Mouse (Mus musculus) lung, adult 2 months (tissue): Measurements from ENCODE around the gene Lrp1. TPM values are rescaled to one million over a fixed set of nuclear protein-coding genes. Genes with fewer than 3 reads are reported as not detected.
A peak's percentile ranks its signal among the peaks of the same experiment; 100 is the strongest.

Source experiments
- DNase-seq: peaks from one replicate; pipeline ENCODE4 v3.0.0; 2022
- H3K4me1 ChIP-seq: fragments of 200-500 bp; 2 replicates; pipeline ENCODE4 v1.6.1; 2011; ENCODE audit warnings: low read length; ENCODE audit not compliant: control insufficient read depth, insufficient read depth
- H3K4me3 ChIP-seq: fragments of 200-500 bp; replicated peaks from 2 replicates; pipeline ENCODE3; 2011; ENCODE audit warnings: low read depth, mild to moderate bottlenecking, control low read depth, low read length; ENCODE audit errors: extremely low read depth
- CTCF ChIP-seq: fragments of 200-500 bp; IDR thresholded peaks from 2 replicates; pipeline ENCODE4 v1.5.1; 2011; ENCODE audit warnings: mild to moderate bottlenecking, low read length, control low read depth; ENCODE audit not compliant: insufficient read depth
- POLR2A ChIP-seq: fragments of 200-500 bp; IDR thresholded peaks from 2 replicates; pipeline ENCODE4 v1.6.1; 2011; ENCODE audit warnings: low read depth, mild to moderate bottlenecking, control low read depth, low read length, borderline replicate concordance; ENCODE audit errors: extremely low read depth
- WGBS: fragments of 180-500 bp; shearing (Covaris S2); methylation state at CpG from one replicate; pipeline ENCODE4 v1.1.7; 2018; 5-methylcytosine and 5-hydroxymethylcytosine counted together
- polyA plus RNA-seq: library from polyadenylated mRNA; depleted of rRNA; stranded (reverse); fragments of >200 nt; gene quantifications from 2 replicates; pipeline ENCODE4 v1.2.3, GENCODE M21; 2012

Gene Lrp1
- polyA plus RNA-seq, 1 experiment = 248 TPM

GRCm38 (mm10) chr10:127652906-127653638, 32.1 kb upstream of the Lrp1 start:
- 47% methylated on average over 21 of the region's 21 CpGs for WGBS
- Histone ChIP-seq H3K4me1 (no peaks in the 10 kb centered on the region; the same call in 1 of the 2 replicates), H3K4me3 (no peak overlapping the region)
- no peak for DNase-seq
- peak; percentile 22; the same call in 1 of the 2 replicates for TF ChIP-seq POLR2A
- no peak for TF ChIP-seq CTCF

- Histone ChIP-seq H3K4me1 (no peaks in the 10 kb centered on the region), H3K4me3 (no peak overlapping the region)
- WGBS = 67% methylated on average over 2 of the region's 2 CpGs
- TF ChIP-seq CTCF = no peak
- no peak for TF ChIP-seq POLR2A
- no peak for DNase-seq
These were observed 24.8 kb upstream of the Lrp1 start for GRCm38 (mm10) chr10:127645791-127646190.

GRCm38 (mm10) chr10:127643553-127644238, 22.7 kb upstream of the Lrp1 start:
- Histone ChIP-seq H3K4me1 (no peaks in the 10 kb centered on the region), H3K4me3 (peak overlapping the region; percentile 83)
- TF ChIP-seq POLR2A = peak; percentile 79; the same call in 1 of the 2 replicates
- no peak for TF ChIP-seq CTCF
- DNase-seq = peak; percentile 86
- under 1% methylated on average over 25 of the region's 25 CpGs for WGBS

GRCm38 (mm10) chr10:127642772-127643552, 22.0 kb upstream of the Lrp1 start, which contains the start of gene Stat6:
Gene Stat6 (plus strand): TSS chr10:127642986.
- no peak for TF ChIP-seq CTCF
- TF ChIP-seq POLR2A = peak; percentile 89; the same call in 1 of the 2 replicates
- Histone ChIP-seq H3K4me3 (peak within 1 kb of the TSS; percentile 83), H3K4me1 (no peaks in the 10 kb centered on the region)
- DNase-seq = peak; percentile 85
- under 1% methylated on average over 37 of the region's 37 CpGs for WGBS

- H3K4me1 ChIP-seq = no peaks in the 10 kb centered on the region
- H3K4me3 ChIP-seq = peak overlapping the region; percentile 83
- under 1% methylated on average over 19 of the region's 19 CpGs for WGBS
- DNase-seq = peak; percentile 92
- peak; percentile 91 for TF ChIP-seq CTCF
- TF ChIP-seq POLR2A = peak; percentile 44; the same call in 1 of the 2 replicates
These were observed 21.2 kb upstream of the Lrp1 start for GRCm38 (mm10) chr10:127641861-127642771.

- Histone ChIP-seq H3K4me1 (no peaks in the 10 kb centered on the region), H3K4me3 (no peak overlapping the region)
- 62% methylated on average over 5 of the region's 5 CpGs for WGBS
- DNase-seq = no peak
- TF ChIP-seq POLR2A (no peak), CTCF (no peak)
These were observed 19.5 kb upstream of the Lrp1 start for GRCm38 (mm10) chr10:127640421-127640820.

- WGBS = 41% methylated on average over 7 of the region's 7 CpGs
These were observed 11.8 kb upstream of the Lrp1 start for GRCm38 (mm10) chr10:127632668-127633271.

More at GRCm38 (mm10) chr10:127632668-127633271, 11.8 kb upstream of the Lrp1 start:
- no peak for DNase-seq
- H3K4me1 ChIP-seq = peaks cover 5% of the 10 kb centered on the region; the same call in 1 of the 2 replicates
- TF ChIP-seq CTCF (no peak), POLR2A (no peak)
- H3K4me3 ChIP-seq = no peak overlapping the region
